Mouse (Mus musculus) lung, adult 2 months (tissue): ENCODE measurements around the gene Msgn1. TPM values are rescaled to one million over a fixed set of nuclear protein-coding genes. Genes with fewer than 3 reads are reported as not detected.

Experiments used
- DNase-seq: peaks from one replicate; pipeline ENCODE4 v3.0.0; 2022
- H3K4me1 ChIP-seq: fragments of 200-500 bp; 2 replicates; pipeline ENCODE4 v1.6.1; 2011; ENCODE audit warnings: low read length; ENCODE audit not compliant: control insufficient read depth, insufficient read depth
- H3K4me3 ChIP-seq: fragments of 200-500 bp; replicated peaks from 2 replicates; pipeline ENCODE3; 2011; ENCODE audit warnings: low read depth, mild to moderate bottlenecking, control low read depth, low read length; ENCODE audit errors: extremely low read depth
- CTCF ChIP-seq: fragments of 200-500 bp; IDR thresholded peaks from 2 replicates; pipeline ENCODE4 v1.5.1; 2011; ENCODE audit warnings: mild to moderate bottlenecking, low read length, control low read depth; ENCODE audit not compliant: insufficient read depth
- POLR2A ChIP-seq: fragments of 200-500 bp; IDR thresholded peaks from 2 replicates; pipeline ENCODE4 v1.6.1; 2011; ENCODE audit warnings: low read depth, mild to moderate bottlenecking, control low read depth, low read length, borderline replicate concordance; ENCODE audit errors: extremely low read depth
- WGBS: fragments of 180-500 bp; shearing (Covaris S2); methylation state at CpG from one replicate; pipeline ENCODE4 v1.1.7; 2018; 5-methylcytosine and 5-hydroxymethylcytosine counted together
- polyA plus RNA-seq: library from polyadenylated mRNA; depleted of rRNA; stranded (reverse); fragments of >200 nt; gene quantifications from 2 replicates; pipeline ENCODE4 v1.2.3, GENCODE M21; 2012

Msgn1 gene
- polyA plus RNA-seq, 1 experiment = not detected

DNA sequence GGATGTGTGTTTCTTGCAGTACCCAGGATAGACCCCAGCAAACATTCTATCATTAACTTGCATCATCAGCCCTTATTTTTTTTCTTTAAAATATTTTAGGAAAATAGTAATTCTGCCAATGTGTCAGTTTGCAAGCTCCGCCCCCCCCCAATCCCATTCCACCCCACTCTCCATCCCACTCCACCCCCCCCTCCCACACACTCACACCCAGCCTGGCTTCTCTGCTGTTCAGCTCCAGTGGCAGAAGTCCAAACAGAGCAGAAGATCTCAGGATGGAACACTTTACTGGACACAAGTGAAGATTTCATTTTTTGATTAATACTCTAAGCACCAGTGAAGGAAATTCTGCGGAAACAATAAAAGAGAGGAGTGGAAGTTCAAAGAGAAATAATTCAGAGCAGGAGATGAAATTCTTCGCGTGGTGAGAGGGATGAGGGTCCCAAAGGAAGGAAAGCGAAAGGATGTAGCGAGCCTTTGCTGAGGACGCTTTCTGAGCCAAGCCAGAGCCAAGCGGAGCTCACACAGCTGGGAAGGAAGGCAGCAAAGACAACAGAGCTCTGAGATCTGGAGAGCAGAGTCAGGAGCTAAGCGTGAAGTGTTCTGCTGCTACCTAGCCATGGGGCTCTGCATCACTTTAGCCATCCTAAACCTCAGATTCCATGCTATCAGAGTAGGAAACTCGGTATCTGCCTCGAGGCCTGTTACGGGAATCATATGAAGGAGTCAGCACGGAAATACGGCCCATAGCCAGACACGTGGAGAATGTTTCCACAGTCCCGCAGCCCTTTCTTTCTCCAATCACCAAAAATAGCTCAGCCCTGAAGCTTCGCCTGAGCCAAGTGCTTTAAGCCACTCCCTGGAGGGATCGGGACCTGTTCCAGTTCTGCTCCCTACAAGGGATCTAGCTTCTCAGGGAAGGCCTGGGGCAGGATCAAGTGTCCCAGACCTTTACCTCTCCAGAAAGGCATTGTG lies 4.8 kb downstream of the Msgn1 start:
- TF ChIP-seq POLR2A (no peak), CTCF (no peak)
- no peak overlapping the region for H3K4me3 ChIP-seq
- H3K4me1 ChIP-seq = no peaks in the 10 kb centered on the region
- DNase-seq = peak; percentile 32
- WGBS = 48% methylated on average over 18 of the region's 18 CpGs

DNA sequence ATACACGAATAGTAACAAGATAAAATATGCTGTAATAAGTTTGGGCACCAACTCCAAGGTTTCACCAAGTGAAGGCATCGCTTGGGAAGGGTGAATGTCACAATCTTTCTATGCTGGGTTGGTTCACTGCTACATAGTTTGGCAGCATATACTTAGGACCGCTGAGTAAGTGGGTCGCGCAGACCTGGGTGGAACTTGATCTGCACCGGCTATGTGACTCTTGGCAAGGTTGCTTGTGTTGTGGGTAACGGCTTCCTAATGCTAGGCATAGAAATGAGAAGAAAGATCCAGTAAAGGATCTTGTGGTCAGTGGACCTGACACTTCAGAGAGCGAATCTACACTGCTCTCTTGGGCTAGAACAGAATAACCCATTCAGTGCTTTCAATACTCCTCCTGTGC lies 6.3 kb downstream of the Msgn1 start:
- WGBS = 81% methylated on average over 8 of the region's 8 CpGs

DNA sequence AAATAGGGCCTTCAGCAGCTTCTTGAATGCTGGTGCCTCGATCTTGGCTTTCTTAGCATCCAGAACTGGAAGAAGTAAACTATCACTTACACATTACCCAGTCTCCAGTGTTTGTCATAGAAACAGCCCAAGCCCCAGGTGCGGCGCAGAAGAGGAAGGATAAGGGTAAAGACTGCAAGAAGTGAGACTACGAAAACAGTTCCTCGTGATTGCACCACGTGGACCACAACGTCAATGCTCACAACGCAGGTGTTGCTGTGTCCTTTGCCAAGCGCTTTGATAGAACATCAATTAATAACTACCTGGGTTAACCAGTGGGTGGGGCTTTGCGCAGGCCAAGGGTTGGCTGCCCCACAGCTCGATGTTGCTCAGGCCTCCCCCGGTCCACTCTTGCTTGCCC lies 8.1 kb downstream of the Msgn1 start:
- no peak for TF ChIP-seq CTCF
- TF ChIP-seq POLR2A = no peak
- H3K4me1 ChIP-seq = 0 out of 2 replicates have a peak, but pooled peaks cover 2% of the 10 kb centered on the region
- 87% methylated on average over 12 of the region's 12 CpGs for WGBS
- no peak overlapping the region for H3K4me3 ChIP-seq
- DNase-seq = no peak

More for the DNA sequence above, 6.3 kb downstream of the Msgn1 start:
- H3K4me3 ChIP-seq = no peak overlapping the region
- no peak for DNase-seq
- no peak for TF ChIP-seq POLR2A
- no peaks in the 10 kb centered on the region for H3K4me1 ChIP-seq

DNA sequence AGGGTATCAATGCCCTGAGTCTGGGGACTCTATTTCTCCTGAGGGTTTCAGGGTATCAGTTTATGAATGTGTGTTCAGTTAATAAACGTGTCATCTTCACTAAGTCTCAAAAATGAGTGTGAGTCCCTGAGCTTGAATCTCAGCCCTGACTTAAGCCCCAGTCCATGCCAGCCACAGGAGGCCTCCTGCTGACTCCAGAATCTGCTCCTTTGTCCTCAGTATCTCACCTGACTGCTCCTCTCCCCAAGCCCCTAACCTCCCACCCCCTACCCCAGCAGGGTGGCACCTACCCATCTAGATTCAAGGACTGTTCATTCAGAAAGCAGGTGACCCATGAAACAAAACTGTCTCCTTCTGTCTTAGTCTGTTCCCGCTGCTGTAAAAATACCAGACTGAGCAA lies 10.2 kb downstream of the Msgn1 start:
- H3K4me3 ChIP-seq = no peak overlapping the region
- DNase-seq = no peak
- TF ChIP-seq CTCF (no peak), POLR2A (no peak)
- 0 out of 2 replicates have a peak, but pooled peaks cover 2% of the 10 kb centered on the region for H3K4me1 ChIP-seq
- 71% methylated on average over 2 of the region's 2 CpGs for WGBS

DNA sequence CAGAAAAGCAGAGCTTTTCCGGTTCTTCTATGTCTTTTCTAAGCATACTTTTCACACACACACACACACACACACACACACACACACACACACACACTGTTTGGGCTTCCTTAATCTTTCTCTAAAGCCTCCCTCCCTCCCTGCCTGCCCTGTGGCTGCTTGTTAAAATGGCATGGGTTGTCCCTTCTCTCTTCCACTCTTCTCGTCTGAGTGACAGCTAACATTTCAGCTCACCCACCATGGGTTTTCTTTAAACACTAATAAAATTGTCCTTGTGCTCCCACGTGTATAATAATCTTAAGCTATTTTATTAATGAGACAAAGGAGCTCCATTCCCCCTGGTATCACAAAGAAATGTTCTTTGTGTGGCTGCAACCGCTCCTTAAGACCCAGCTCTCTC lies 10.7 kb downstream of the Msgn1 start:
- WGBS = 55% methylated on average over 4 of the region's 4 CpGs
- no peak for DNase-seq
- no peak for TF ChIP-seq POLR2A
- no peak for TF ChIP-seq CTCF
- no peak overlapping the region for H3K4me3 ChIP-seq
- 0 out of 2 replicates have a peak, but pooled peaks cover 2% of the 10 kb centered on the region for H3K4me1 ChIP-seq

DNA sequence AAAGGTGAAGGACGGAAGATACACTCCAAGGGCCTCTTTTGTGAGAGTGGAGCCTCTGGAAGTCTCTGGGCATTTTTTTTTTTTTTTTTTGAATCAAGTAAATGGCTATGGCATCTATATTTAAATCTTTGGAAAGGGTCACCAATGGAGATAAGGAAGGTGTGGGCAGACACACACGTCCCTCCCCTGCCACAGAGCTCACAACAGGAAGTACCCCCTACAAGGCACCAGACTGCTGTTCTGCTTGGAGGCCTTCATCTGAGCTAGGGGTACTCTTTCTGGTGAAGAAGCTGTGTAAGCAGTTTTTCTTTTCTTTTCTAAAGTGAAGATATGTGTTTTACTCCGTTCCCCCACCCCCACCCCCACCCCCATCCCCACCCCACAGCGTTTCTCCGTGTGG lies 11.9 kb downstream of the Msgn1 start:
- Histone ChIP-seq H3K4me1 (0 out of 2 replicates have a peak, but pooled peaks cover 2% of the 10 kb centered on the region), H3K4me3 (no peak overlapping the region)
- 56% methylated on average over 5 of the region's 5 CpGs for WGBS
- DNase-seq = no peak
- TF ChIP-seq CTCF (no peak), POLR2A (no peak)

DNA sequence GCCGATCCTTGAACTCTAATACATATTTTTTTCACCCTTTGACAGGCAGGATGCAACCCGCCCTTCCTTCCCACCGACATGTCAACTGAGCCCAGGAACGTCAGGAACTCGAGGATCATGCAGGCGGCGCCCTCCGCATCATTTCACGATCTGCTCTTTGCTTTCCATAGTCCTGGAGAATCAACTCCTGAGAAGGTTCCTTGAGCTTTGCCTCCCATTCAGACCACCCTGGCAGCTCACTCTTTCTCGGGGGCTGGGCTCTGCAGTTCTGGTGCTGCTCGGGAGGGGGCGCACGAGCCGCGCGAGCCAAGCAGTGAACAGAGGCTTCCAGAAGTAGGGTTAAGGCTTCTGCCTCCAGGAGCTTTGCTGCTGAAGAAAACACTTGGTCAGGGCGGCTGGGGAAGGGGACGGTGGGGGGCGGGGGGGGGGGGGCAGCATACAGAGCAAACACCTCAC lies 12.6 kb downstream of the Msgn1 start:
- WGBS = 2% methylated on average over 18 of the region's 19 CpGs
- H3K4me1 ChIP-seq = 0 out of 2 replicates have a peak, but pooled peaks cover 2% of the 10 kb centered on the region
- H3K4me3 ChIP-seq = no peak overlapping the region
- TF ChIP-seq POLR2A (no peak), CTCF (peak; percentile 66)
- peak; percentile 74 for DNase-seq

DNA sequence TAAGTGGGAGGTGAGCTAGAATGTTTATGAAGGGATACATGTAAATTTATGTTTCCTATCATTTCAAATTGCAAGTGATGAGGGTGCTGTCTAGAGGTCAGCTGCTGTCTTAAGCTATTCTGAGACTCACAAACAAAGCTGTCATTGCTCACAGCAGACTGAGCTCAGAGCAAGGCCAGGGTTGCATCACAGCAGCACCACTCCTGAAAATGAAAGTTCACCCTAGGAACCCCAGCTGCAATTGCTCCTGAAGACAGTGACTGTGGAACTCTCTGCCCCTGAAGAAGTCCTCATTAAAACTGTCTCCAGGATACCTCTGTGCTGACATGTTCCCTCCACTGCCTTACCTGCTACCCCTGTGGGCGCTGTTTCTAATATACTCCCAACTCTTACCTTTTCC lies 13.7 kb downstream of the Msgn1 start:
- Histone ChIP-seq H3K4me1 (0 out of 2 replicates have a peak, but pooled peaks cover 2% of the 10 kb centered on the region), H3K4me3 (no peak overlapping the region)
- no peak for DNase-seq
- TF ChIP-seq POLR2A (no peak), CTCF (no peak)
- WGBS = 88% methylated on average over 1 of the region's 1 CpGs

DNA sequence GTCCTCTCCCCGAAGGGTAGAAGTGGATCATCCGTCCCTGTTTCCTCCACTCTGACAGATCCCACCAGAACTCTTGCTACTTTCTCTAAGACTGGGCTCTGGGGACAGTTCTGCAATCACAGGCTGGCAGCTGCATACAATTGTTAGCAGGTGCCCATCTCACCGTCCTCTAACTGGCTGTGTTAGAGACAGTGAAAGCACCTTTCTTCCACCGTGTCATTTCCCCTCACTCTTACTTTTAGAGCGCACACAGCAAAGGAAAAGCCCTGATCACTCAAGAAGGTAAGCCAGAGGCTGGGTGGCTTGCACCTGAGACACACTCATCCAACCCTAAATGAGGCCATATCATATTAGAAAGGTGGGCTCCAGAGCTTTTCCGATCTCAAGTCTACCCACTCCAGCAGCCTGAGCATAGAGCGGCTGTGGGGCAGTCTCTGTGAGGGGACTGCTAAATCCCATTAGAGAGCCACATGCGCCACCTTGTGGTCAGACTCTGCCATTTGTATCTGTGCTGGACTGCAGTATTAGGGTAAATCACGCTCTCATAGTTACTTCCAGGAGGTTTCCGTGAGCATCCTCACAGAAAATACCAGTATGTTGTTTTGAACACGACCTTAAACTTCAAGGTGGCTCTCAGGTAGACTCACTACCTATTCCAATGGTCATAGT lies 30.2 kb downstream of the Msgn1 start:
- Histone ChIP-seq H3K4me3 (no peak overlapping the region), H3K4me1 (no peaks in the 10 kb centered on the region)
- peak; percentile 68 for TF ChIP-seq CTCF
- no peak for TF ChIP-seq POLR2A
- 15% methylated on average over 11 of the region's 11 CpGs for WGBS
- DNase-seq = peak; percentile 69
